Mouse (Mus musculus) testis, postnatal 14 days (tissue): ENCODE data around the gene Ubr7.

Experiments used
- DNase-seq: peaks from one replicate; pipeline ENCODE4 v3.0.0; 2021; ENCODE audit warnings: low spot score

The Ubr7 gene

DNA sequence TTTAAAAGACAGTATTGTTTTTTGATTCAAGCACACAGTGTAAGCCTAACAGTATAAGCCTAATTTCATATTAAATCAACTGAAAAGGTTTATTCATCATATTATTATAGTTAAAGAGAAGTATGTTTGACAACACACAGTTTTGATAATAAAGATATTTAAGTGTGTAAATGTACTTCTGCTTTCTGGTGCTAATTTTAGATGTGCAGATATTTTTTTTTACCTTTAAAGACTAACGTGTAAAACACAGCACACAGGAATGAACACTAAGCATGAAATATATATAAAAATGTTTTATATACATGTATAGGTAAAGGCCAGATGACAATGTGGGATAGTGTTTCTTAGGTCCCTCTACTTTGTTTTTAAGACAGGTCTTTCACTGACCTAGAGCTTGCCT is 69.4 kb downstream of the Ubr7 start:
- no peak for DNase-seq
